Mouse (Mus musculus) MEL (cell line): ENCODE data around the gene Pax3. TPM values are rescaled to one million over a fixed set of nuclear protein-coding genes. Genes with fewer than 3 reads are reported as not detected.

Experiments used
- DNase-seq: peaks from one replicate; pipeline ENCODE4 v3.0.0; 2011; ENCODE audit warnings: low read depth, low spot score
- H3K27ac ChIP-seq: 2 replicates; pipeline ENCODE4 v1.5.1; 2012; ENCODE audit warnings: low read depth, mild to moderate bottlenecking, control low read depth, low read length, moderate library complexity; ENCODE audit not compliant: control insufficient read depth
- H3K27me3 ChIP-seq, 2 experiments: fragments of 150-350 bp in 1 of 2; sonication (generic) in 1 of 2; 2 replicates each; pipeline ENCODE4 v1.6.1; 2012; ENCODE audit warnings: low read length in 2 of 2, mild to moderate bottlenecking in 2 of 2, improper control_type of control experiment in 1 of 2, moderate library complexity in 1 of 2; ENCODE audit not compliant: insufficient read depth in 2 of 2, control insufficient read depth in 1 of 2
- H3K36me3 ChIP-seq, 2 experiments: 2 replicates each; pipeline ENCODE4 v1.6.1; 2012 to 2014; ENCODE audit warnings: low read length in 2 of 2, improper control_type of control experiment in 1 of 2, inconsistent platforms in 1 of 2, mild to moderate bottlenecking in 1 of 2; ENCODE audit not compliant: insufficient read depth in 2 of 2, control insufficient read depth in 1 of 2
- H3K4me1 ChIP-seq, 2 experiments: fragments of 150-350 bp in 1 of 2; sonication (generic) in 1 of 2; 2 replicates each; pipeline ENCODE4 v1.6.1; 2012; ENCODE audit warnings: low read length in 2 of 2, improper control_type of control experiment in 1 of 2, mild to moderate bottlenecking in 1 of 2; ENCODE audit not compliant: insufficient read depth in 2 of 2, control insufficient read depth in 1 of 2
- H3K4me3 ChIP-seq, 2 experiments: fragments of 150-350 bp in 1 of 2; sonication (generic) in 1 of 2; 2 replicates each; pipeline ENCODE4 v1.5.1; 2012; ENCODE audit warnings: low read depth in 2 of 2, low read length in 2 of 2, mild to moderate bottlenecking in 2 of 2, moderate library complexity in 2 of 2, control low read depth in 1 of 2, improper control_type of control experiment in 1 of 2; ENCODE audit not compliant: control insufficient read depth in 1 of 2, insufficient read depth in 1 of 2
- H3K79me2 ChIP-seq: 2 replicates; pipeline ENCODE4 v1.6.1; 2012; ENCODE audit warnings: mild to moderate bottlenecking, low read length, moderate library complexity; ENCODE audit not compliant: control insufficient read depth, poor library complexity, insufficient read depth
- H3K9ac ChIP-seq: 2 replicates; pipeline ENCODE4 v1.6.1; 2012; ENCODE audit warnings: low read depth, mild to moderate bottlenecking, control low read depth, low read length, moderate library complexity; ENCODE audit not compliant: control insufficient read depth, poor library complexity, severe bottlenecking
- H3K9me3 ChIP-seq: fragments of 150-350 bp; sonication (generic); replicated peaks from 2 replicates; pipeline ENCODE4 v1.6.1; 2012; ENCODE audit warnings: mild to moderate bottlenecking, low read length, improper control_type of control experiment, moderate library complexity; ENCODE audit not compliant: insufficient read depth
- BHLHE40 ChIP-seq: IDR thresholded peaks from 2 replicates; pipeline ENCODE4 v1.6.1; 2012; ENCODE audit warnings: low read depth, mild to moderate bottlenecking, inconsistent platforms, low read length, improper control_type of control experiment, borderline replicate concordance
- CHD1 ChIP-seq: IDR thresholded peaks from 2 replicates; pipeline ENCODE4 v1.6.1; 2012; ENCODE audit warnings: low read depth, mild to moderate bottlenecking, inconsistent platforms, low read length, improper control_type of control experiment
- E2F4 ChIP-seq: IDR thresholded peaks from 2 replicates; pipeline ENCODE4 v1.6.1; 2011; ENCODE audit warnings: low read depth, low read length, improper control_type of control experiment, borderline replicate concordance
- GABPA ChIP-seq: IDR thresholded peaks from 2 replicates; pipeline ENCODE4 v1.6.1; 2012; ENCODE audit warnings: low read depth, mild to moderate bottlenecking, inconsistent platforms, low read length, improper control_type of control experiment, moderate library complexity
- GATA1 ChIP-seq: IDR thresholded peaks from 2 replicates; pipeline ENCODE4 v1.6.1; 2011; ENCODE audit warnings: low read depth, low read length, improper control_type of control experiment
- JUND ChIP-seq: IDR thresholded peaks from 2 replicates; pipeline ENCODE4 v1.6.1; 2011; ENCODE audit warnings: low read depth, mild to moderate bottlenecking, improper control_type of control experiment, low read length
- MAZ ChIP-seq: IDR thresholded peaks from 2 replicates; pipeline ENCODE4 v1.6.1; 2012; ENCODE audit warnings: low read depth, mild to moderate bottlenecking, inconsistent platforms, low read length, improper control_type of control experiment
- MEF2A ChIP-seq: IDR thresholded peaks from 2 replicates; pipeline ENCODE4 v1.6.1; 2014; ENCODE audit warnings: low read depth, mild to moderate bottlenecking, inconsistent platforms, low read length, improper control_type of control experiment; ENCODE audit not compliant: poor library complexity, insufficient replicate concordance, severe bottlenecking; ENCODE audit errors: extremely low read depth
- MXI1 ChIP-seq: IDR thresholded peaks from 2 replicates; pipeline ENCODE4 v1.6.1; 2011; ENCODE audit warnings: mild to moderate bottlenecking, low read depth, low read length, improper control_type of control experiment
- MYC ChIP-seq: IDR thresholded peaks from 2 replicates; pipeline ENCODE4 v1.6.1; 2011; ENCODE audit warnings: low read depth, mild to moderate bottlenecking, low read length, improper control_type of control experiment, moderate library complexity
- NRF1 ChIP-seq: IDR thresholded peaks from 2 replicates; pipeline ENCODE4 v1.6.1; 2014; ENCODE audit warnings: low read depth, mild to moderate bottlenecking, inconsistent platforms, low read length, improper control_type of control experiment, moderate library complexity; ENCODE audit not compliant: poor library complexity, insufficient read depth, severe bottlenecking
- POLR2A ChIP-seq, 2 experiments: IDR thresholded peaks; 2 replicates each; pipeline ENCODE4 v1.6.1; 2011 to 2012; ENCODE audit warnings: low read length in 2 of 2, mild to moderate bottlenecking in 2 of 2, control low read depth in 1 of 2, improper control_type of control experiment in 1 of 2, low read depth in 1 of 2, moderate library complexity in 1 of 2; ENCODE audit not compliant: control insufficient read depth in 1 of 2, insufficient read depth in 1 of 2, poor library complexity in 1 of 2
- POLR2AphosphoS5 ChIP-seq: IDR thresholded peaks from 2 replicates; pipeline ENCODE4 v1.6.1; 2012; ENCODE audit warnings: low read depth, borderline replicate concordance, mild to moderate bottlenecking, inconsistent platforms, low read length, moderate library complexity, mixed read lengths
- RCOR1 ChIP-seq: IDR thresholded peaks from 2 replicates; pipeline ENCODE4 v1.6.1; 2012; ENCODE audit warnings: low read depth, mild to moderate bottlenecking, inconsistent platforms, low read length, improper control_type of control experiment
- SIN3A ChIP-seq: IDR thresholded peaks from 2 replicates; pipeline ENCODE4 v1.6.1; 2012; ENCODE audit warnings: low read length, improper control_type of control experiment, inconsistent platforms
- SMC3 ChIP-seq: IDR thresholded peaks from 2 replicates; pipeline ENCODE4 v1.6.1; 2011; ENCODE audit warnings: low read depth, low read length, improper control_type of control experiment
- TAL1 ChIP-seq: IDR thresholded peaks from 2 replicates; pipeline ENCODE4 v1.6.1; 2012; ENCODE audit warnings: mild to moderate bottlenecking, inconsistent platforms, low read length, moderate library complexity, mixed read lengths
- TBP ChIP-seq: IDR thresholded peaks from 2 replicates; pipeline ENCODE4 v1.8.0; 2011; ENCODE audit warnings: low read depth, low read length, improper control_type of control experiment
- TCF12 ChIP-seq: IDR thresholded peaks from 2 replicates; pipeline ENCODE4 v1.6.1; 2014; ENCODE audit warnings: low read depth, mild to moderate bottlenecking, inconsistent platforms, low read length, improper control_type of control experiment, moderate library complexity
- UBTF ChIP-seq: IDR thresholded peaks from 2 replicates; pipeline ENCODE4 v1.6.1; 2012; ENCODE audit warnings: low read depth, mild to moderate bottlenecking, inconsistent platforms, low read length, improper control_type of control experiment, moderate library complexity, borderline replicate concordance; ENCODE audit not compliant: insufficient read depth
- USF1 ChIP-seq: IDR thresholded peaks from 2 replicates; pipeline ENCODE4 v1.6.1; 2014; ENCODE audit warnings: low read depth, mild to moderate bottlenecking, inconsistent platforms, low read length, improper control_type of control experiment, moderate library complexity
- USF2 ChIP-seq, 2 experiments: IDR thresholded peaks; 2 replicates each; pipeline ENCODE4 v1.6.1; 2011 to 2012; ENCODE audit warnings: improper control_type of control experiment in 2 of 2, low read length in 2 of 2, borderline replicate concordance in 1 of 2, inconsistent platforms in 1 of 2, low read depth in 1 of 2, mild to moderate bottlenecking in 1 of 2; ENCODE audit not compliant: insufficient read depth in 1 of 2
- polyA plus RNA-seq, 2 experiments: library from polyadenylated mRNA; stranded (reverse) in 1 of 2; unstranded in 1 of 2; fragments of >175 nt in 1 of 2; fragments of >200 nt in 1 of 2; gene quantifications; 2 replicates each; pipeline versions ENCODE4 v1.2.1 to v1.2.4; 2012; ENCODE audit warnings: low replicate concordance in 2 of 2, low read depth in 1 of 2; ENCODE audit not compliant: insufficient read length in 2 of 2, insufficient read depth in 1 of 2, missing spikeins in 1 of 2
- total RNA-seq: library from RNA; depleted of rRNA; stranded (reverse); fragments of 300-350 nt; gene quantifications from 2 replicates; pipeline ENCODE4 v1.2.3, GENCODE M21; 2012

Pax3 gene
- total and polyA plus RNA-seq, 3 experiments, result not detected

DNA sequence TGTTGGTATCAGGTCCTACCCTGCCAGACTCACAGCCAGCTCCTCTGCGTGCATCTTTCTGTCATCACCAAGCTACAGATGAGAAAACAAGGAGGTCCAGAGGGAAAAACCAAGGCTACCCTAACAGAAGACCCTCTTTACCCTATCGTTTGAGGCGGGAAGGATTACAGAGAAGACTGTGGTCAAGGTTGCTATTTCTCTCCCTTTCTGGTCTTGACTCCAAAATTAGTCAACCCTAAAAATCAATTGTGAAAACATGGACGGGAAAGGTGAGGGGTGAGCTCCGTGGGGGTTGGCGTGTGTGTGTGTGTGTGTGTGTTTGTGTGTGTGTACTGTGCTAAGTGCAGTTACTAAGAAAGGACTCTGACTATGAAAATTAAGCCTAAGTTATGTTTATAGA is 54.0 kb downstream of the Pax3 start:
- H3K79me2 ChIP-seq, result no peaks in the 10 kb centered on the region
- no peak overlapping the region for H3K9ac ChIP-seq
- no peak for TF ChIP-seq TAL1
- TF ChIP-seq NRF1, result no peak
- no peaks in the 10 kb centered on the region for H3K9me3 ChIP-seq
- no peaks in the 10 kb centered on the region for H3K27me3 ChIP-seq
- no peak overlapping the region for H3K4me3 ChIP-seq
- H3K36me3 ChIP-seq, result no peaks in the 10 kb centered on the region
- H3K4me1 ChIP-seq, result no peaks in the 10 kb centered on the region
- no peak for DNase-seq
- H3K27ac ChIP-seq, result no peak overlapping the region

DNA sequence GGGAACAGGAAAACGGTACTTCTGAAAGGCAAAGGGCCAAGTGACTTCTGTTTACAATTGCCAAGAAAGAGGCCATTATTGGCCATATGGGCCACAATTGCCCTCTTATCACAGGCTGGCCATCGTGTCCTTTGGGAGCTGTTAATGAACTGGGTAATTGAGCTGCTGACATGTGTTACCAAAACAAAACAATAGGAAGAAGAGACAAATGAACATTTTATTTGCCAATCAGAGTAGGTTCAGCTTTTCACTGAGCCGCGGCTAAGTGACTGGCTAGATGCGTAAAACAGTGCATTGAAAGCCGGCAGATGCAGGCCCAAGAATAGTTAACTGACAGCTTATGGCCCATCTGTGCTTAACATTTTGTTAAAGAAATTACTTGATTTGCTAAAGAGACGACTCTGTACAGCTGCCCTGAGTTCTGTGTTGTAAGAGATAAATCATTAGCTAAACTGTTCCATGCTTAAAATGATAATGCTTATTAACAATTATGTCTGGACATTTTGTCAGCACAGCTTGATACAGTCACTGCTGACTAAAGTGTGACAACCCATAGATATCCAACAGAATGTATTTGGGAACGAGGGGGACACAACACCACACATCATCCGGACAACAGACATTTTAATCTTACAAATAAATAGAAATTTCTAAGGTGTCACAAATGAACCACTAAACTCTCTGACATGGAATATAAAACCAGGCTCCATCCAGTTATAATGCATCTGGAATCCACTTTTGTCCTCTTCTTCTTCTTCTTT is 55.0 kb downstream of the Pax3 start:
- Histone ChIP-seq H3K4me1 (no peaks in the 10 kb centered on the region), H3K79me2 (no peaks in the 10 kb centered on the region), H3K9me3 (no peaks in the 10 kb centered on the region), H3K27me3 (no peaks in the 10 kb centered on the region), H3K4me3 (no peak overlapping the region), H3K27ac (no peak overlapping the region), H3K9ac (no peak overlapping the region), H3K36me3 (no peaks in the 10 kb centered on the region)
- no peak for DNase-seq
- TF ChIP-seq USF2 (IDR thresholded peaks at IDR 0.05; ENCODE audit: borderline replicate concordance in 1 of 2, insufficient read depth in 1 of 2, low read depth in 1 of 2, low read length in 2 of 2), result no peak
- TF ChIP-seq MEF2A, result no peak
- no peak for TF ChIP-seq POLR2AphosphoS5
- TF ChIP-seq SMC3, result no peak
- no peak for TF ChIP-seq CHD1
- TF ChIP-seq USF1, result no peak
- TF ChIP-seq BHLHE40, result no peak
- TF ChIP-seq TCF12, result no peak
- no peak for TF ChIP-seq GATA1
- no peak for TF ChIP-seq NRF1

- Histone ChIP-seq H3K4me1 (no peaks in the 10 kb centered on the region), H3K36me3 (no peaks in the 10 kb centered on the region)
- TF ChIP-seq GABPA (no peak), TBP (no peak), MYC (no peak), MAZ (no peak), POLR2A (IDR thresholded peaks at IDR 0.05; ENCODE audit: control insufficient read depth in 1 of 2, insufficient read depth in 1 of 2, low read depth in 1 of 2, low read length in 2 of 2, poor library complexity in 1 of 2) (no peak), JUND (no peak), SIN3A (no peak), TCF12 (no peak), E2F4 (no peak), SMC3 (no peak), MXI1 (no peak), CHD1 (no peak), RCOR1 (no peak), UBTF (no peak)
- TF ChIP-seq, all 39 proteins: peak for 0
- Histone ChIP-seq H3K27me3 (no peaks in the 10 kb centered on the region), H3K79me2 (no peaks in the 10 kb centered on the region), H3K9ac (no peak overlapping the region), H3K4me3 (no peak overlapping the region), H3K9me3 (no peaks in the 10 kb centered on the region), H3K27ac (no peak overlapping the region)
- no peak for DNase-seq
These were observed 55.6 kb downstream of the Pax3 start for GRCm38 (mm10) chr1:78141314-78141713.
